Mouse (Mus musculus): ENCODE data around the gene Ndel1.

The Ndel1 gene

GRCm38 (mm10) chr11:68871748-68872147, at the start of gene Ndel1:
TSS of gene Ndel1 (minus strand) at chr11:68871858.
- no peak for DNase-seq (ENCODE audit: low read depth, low spot score)

GRCm38 (mm10) chr11:68914566-68914965, 42.9 kb upstream of the Ndel1 start:
- DNase-seq (ENCODE audit: low read depth, low spot score) = no peak

DNA sequence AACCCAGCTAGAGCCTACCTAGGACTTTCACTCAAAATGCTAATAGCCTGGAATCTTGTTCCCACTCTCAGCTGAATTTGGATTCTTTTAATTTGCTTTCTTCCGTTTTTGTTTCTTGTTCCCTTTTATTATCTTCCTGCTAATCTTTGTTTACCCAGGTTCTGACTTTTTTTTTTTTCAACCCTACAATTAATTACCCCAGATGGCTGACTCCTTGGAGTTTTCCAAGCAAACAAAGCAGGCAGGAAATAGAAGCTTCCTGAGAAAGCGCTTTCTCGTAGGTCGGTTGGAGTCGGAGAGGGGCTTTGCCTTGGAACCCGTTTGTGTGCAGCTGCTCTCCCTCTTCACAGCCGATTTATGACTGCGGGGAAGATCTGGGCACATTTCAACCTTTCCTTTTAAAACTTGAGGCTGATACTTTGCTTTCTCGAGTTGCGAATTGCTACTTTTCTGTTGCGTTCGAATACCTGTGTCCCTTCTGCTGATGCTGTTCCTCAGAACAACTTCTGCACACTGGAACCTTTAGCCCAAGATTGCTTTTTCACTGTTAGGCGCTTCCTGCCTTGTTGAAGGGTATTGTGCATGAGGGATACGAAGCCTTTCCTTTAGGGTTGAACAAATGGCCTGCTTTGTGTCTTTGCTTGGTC, 40.0 kb upstream of the Ndel1 start:
- DNase-seq (ENCODE audit: low read depth, low spot score) = no peak

GRCm38 (mm10) chr11:68908846-68909503, 37.3 kb upstream of the Ndel1 start:
- DNase-seq (ENCODE audit: low read depth, low spot score) = no peak

- no peak for DNase-seq (ENCODE audit: low read depth, low spot score)
Observed at GRCm38 (mm10) chr11:68907251-68907650, 35.6 kb upstream of the Ndel1 start.

DNA sequence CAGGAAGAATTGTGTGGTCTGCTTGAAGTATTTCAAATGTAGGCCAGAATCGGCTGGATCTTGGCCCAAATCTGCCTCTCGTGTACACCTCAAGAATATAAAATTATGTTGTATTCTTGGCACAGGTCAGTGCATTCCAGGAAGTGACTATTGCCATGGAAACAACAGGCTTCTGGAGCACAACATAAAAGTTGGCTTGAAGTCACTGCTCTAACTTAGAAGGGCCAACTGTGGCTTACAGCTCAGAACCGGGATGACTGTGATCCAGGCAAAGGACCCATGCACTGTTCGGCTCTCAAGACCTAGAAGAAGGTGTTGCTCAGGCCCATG, 34.8 kb upstream of the Ndel1 start:
- no peak for DNase-seq (ENCODE audit: low read depth, low spot score)

DNA sequence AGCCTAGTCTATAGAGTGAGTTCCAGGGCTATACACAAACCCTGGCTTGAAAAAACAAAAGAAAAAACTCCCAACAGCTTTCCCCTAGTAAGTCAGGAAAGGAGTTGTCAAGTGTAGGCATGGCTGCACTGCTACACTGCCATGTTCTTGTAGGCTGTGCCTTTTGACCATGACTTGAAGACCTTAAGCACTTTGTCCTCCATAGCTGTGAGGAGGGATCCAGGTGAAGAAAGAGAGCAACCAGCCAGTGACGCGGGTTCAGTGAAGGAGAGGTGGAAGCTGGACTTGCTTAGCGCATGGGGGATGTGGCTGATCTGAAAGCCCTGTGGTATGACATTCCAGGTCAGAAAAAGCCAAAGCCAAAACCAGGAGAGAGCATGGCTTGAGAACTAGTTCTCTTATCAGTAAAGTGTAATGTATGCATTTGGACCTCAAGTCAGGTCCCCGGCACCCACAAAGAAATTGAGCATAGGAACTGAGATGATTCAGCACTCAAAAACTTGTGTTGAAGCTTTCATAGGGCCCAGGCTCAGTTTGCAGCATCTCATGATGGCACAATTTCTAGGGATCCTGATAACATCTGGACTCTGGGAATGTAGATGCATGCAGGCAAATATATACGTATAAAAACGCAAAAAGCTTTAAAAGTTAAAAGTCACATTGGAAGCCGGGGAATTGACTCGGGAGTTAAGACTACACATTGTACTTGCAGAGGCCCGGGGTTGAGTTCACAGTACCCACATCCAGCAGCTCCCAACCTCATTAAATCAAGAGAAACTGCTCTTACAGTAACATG, 34.2 kb upstream of the Ndel1 start:
- no peak for DNase-seq (ENCODE audit: low read depth, low spot score)

DNA sequence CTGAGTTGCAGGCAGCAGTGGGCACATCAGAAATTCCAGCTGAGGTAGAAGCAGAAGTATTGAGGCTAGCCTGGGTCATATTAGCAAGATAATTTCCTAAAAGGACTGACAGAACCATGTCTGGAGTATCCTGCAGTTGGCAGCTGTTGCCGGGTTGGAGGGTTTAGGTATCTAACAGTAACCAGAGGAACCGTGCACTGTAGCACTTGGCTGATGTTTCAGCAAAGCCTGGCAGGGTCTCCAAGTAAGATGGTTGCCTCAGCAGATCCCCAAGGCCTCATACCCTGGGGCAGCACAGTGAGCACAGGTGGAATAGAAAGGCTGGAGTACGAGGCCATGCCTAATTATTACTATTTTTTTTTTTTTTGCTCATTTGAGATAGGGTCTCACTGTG, 33.5 kb upstream of the Ndel1 start:
- no peak for DNase-seq (ENCODE audit: low read depth, low spot score)

GRCm38 (mm10) chr11:68904375-68905137, 32.9 kb upstream of the Ndel1 start:
- DNase-seq (ENCODE audit: low read depth, low spot score) = peak; percentile 73

DNA sequence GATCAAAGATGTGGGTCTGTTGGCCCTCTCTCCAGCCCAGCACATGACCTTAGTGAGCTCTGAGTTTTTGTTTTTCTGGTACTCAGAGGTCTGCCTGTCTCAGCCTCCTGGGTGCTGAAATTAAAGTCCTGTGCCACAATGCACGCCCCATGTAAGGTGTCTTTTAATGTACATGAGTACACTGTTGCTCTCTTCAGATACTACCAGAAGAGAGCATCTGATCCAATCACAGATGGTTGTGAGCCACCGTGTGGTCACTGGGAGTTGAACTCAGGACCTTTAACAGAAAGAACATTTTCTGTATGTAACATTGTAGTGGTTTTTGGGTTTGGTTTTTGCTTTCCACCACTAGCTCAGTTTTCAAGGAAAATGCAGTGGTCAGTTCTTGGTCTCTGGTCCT, 32.1 kb upstream of the Ndel1 start:
- no peak for DNase-seq (ENCODE audit: low read depth, low spot score)

DNA sequence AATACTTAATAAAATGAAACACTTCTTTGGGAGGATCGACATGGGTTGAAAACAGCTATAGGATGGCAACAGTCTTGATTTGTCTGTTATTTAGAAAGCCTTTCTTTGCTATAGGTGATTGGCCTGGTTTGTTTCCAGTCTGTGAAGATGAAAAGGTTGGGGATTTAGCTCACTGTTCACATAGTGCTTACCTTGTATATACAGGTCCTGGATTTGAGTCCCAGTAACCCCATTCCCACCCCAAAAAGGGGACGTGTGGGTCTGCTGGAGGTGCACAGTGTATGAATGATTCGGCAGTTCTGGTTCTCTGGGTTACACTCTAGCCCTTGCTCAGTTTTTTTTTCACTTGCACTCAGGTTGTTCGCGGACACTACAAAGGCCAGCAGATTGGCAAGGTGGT, 31.2 kb upstream of the Ndel1 start:
- DNase-seq (ENCODE audit: low read depth, low spot score) = no peak

GRCm38 (mm10) chr11:68902367-68902766, 30.7 kb upstream of the Ndel1 start:
- DNase-seq (ENCODE audit: low read depth, low spot score) = no peak

DNA sequence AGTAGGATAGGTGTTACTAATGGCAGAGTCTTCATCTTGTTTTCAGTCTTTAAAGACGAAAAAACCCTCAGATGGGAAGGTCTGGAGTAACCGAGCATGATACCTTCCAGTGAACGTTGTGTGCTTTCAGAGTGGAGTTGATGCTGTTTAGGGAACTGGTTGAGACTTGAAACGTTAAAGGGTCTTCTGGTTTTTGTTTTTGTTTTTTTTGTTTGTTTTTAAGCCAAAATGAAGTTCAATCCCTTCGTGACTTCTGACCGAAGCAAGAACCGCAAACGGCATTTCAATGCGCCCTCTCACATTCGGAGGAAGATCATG, 30.3 kb upstream of the Ndel1 start:
- DNase-seq (ENCODE audit: low read depth, low spot score) = no peak

DNA sequence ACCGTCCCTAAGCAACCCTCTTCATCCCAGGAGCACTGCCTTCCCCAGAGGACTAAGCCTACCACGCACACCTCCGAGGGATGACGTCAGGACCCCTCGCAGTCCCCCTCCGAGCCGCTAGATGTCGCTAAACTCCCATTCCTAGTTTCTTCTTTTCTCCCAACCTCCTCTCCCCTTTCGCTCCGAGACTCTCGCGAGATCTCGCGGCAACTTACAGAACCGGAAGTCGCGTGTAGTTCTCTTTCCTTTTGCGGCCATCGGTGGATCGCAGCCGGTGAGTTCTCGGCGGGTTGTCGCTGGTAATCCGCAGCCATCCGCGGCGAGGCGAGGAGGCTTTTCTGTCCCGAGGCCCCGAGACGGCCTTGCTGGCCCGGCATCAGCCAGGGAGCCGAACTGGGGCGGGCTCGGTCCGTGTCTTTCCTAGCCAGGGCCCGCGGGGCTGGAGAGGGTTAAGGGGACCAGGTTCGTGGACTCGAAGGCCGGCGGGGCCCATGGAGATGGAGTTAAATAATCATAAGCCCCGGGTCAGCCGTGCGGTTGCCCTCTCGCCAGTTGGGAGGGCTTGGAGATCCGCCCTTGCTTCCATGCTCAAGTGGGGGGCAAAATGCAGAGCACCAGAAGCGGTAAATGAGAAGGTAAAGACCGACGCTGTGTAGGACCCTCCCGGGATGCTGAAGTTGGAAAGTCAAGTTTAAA, 29.8 kb upstream of the Ndel1 start, which contains the start of gene Rpl26:
TSS of gene Rpl26 (plus strand) at position 233 of the 696 bp plus-strand sequence.
- DNase-seq (ENCODE audit: low read depth, low spot score) = peak; percentile 99

DNA sequence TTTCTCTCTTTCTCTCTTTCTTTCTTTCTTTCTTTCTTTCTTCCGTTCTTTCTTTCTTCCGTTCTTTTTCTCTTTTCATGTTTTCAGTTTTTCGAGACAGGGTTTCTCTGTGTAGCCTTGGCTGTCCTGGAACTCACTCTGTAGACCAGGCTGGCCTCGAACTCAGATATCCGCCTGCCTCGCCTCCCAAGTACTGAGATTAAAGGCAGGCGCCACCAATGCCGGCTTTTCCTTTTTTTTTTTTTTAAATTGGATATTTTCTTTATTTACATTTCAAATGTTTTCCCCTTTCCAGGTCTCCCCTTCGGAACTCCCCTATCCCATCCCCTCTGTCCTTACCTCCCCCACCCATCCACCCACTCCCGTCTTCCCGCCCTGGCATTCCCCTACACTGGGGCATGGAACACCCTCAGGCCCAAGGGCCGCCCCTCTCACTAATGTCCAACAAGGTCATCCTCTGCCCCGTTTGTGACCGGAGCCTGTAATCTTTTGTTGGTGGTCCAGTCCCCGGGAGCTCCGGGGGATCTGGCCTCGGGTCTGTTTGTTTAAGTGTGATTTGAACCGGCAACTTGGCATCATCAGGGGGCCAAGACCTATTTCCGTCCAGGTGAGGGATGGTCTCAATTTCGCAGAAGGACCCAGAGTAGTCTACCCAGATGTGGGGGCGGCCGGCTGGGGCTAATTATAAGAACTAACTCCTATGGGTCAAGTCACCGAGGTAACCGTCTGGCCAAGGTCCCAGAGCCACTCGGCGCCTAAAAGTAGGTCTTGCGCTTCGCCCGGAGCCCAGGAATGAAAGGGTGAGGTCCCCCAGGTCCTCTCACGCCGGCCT, 29.1 kb upstream of the Ndel1 start:
- DNase-seq (ENCODE audit: low read depth, low spot score) = no peak

GRCm38 (mm10) chr11:68899815-68900214, 28.2 kb upstream of the Ndel1 start:
- no peak for DNase-seq (ENCODE audit: low read depth, low spot score)

- DNase-seq (ENCODE audit: low read depth, low spot score) = no peak
Observed at GRCm38 (mm10) chr11:68898790-68899189, 27.1 kb upstream of the Ndel1 start.

GRCm38 (mm10) chr11:68897838-68898237, 26.2 kb upstream of the Ndel1 start:
- DNase-seq (ENCODE audit: low read depth, low spot score) = no peak

- DNase-seq (ENCODE audit: low read depth, low spot score) = peak; percentile 74
Observed at GRCm38 (mm10) chr11:68897120-68897519, 25.5 kb upstream of the Ndel1 start.

- no peak for DNase-seq (ENCODE audit: low read depth, low spot score)
Observed at GRCm38 (mm10) chr11:68896247-68896646, 24.6 kb upstream of the Ndel1 start.
